11 mouse cellular contexts compared by ENCODE assay signal in genomic region chr11:51946144-51946543, GRCm38 (mm10). TPM values are rescaled to one million over a fixed set of nuclear protein-coding genes. Genes with fewer than 3 reads are reported as not detected.
DNase-seq lines count a peak whose midpoint lies in the region; TF ChIP-seq lines count a peak whose summit lies in the region.
"Had no signal": no experiment of that assay in that cellular context is flagged by ENCODE, and none has a peak within 500 bp of the region (broad histone marks: within the 10 kb centered on the region; RNA-seq: fewer than 3 reads in every experiment).

No protein-coding gene starts in this region.

- H3K4me3 ChIP-seq in gastrocnemius, adult 2 months = no peak overlapping the region
- H3K4me3 ChIP-seq: limb, embryonic 13.5 days; midbrain, embryonic 13.5 days had no signal

- TF ChIP-seq CTCF in gastrocnemius, adult 2 months (IDR thresholded peaks at IDR 0.05) = no peak

- peak overlapping the region; percentile 89 for H3K27ac ChIP-seq in gastrocnemius, adult 2 months
- H3K27ac ChIP-seq: limb, embryonic 13.5 days; midbrain, embryonic 13.5 days had no signal

- DNase-seq in gastrocnemius, adult 2 months = peak; percentile 32
- DNase-seq in gastrocnemius, postnatal 14 days = no peak
- peak; percentile 28 for DNase-seq in layer of hippocampus, adult 11-12 months (ENCODE audit: low spot score)
- no peak for DNase-seq in layer of hippocampus, postnatal 36 days
- peak; percentile 51 for DNase-seq in thymus, postnatal 14 days
- no peak for DNase-seq in thymus, postnatal 10 days (ENCODE audit: low spot score in 2 of 2)
- no peak for DNase-seq in urinary bladder, adult 18-20 months (ENCODE audit: low spot score in 2 of 2)
- DNase-seq: embryo, embryonic 11 days; kidney, adult 9 months had no signal

- intact Hi-C loops in gastrocnemius, adult 2 months (cut with DNase I) = no loop called here
- intact Hi-C loops in gastrocnemius, postnatal 14 days (cut with DNase I; ENCODE audit: low total_unique reads) = no loop called here

RNA-seq across cellular contexts. Expression of gene Cdkn2aipnl, which starts 21.3 kb away (rescaled TPM):
- total RNA-seq in gastrocnemius, adult 2 months (2021) = 10 to 100 TPM; 16.9 to 30.0 TPM
- total RNA-seq in gastrocnemius, postnatal 14 days (2021) = 10 to 100 TPM; 14.8 to 16.2 TPM
- total RNA-seq in layer of hippocampus, postnatal 36 days (2021) = 10 to 100 TPM; 32.7 to 33.4 TPM

RNA-seq across cellular contexts. Expression of gene Ube2b, which starts 54.4 kb away (rescaled TPM):
- 100 to 1,000 TPM; 519 to 559 TPM for total RNA-seq in gastrocnemius, adult 2 months (2021)
- total RNA-seq in gastrocnemius, postnatal 14 days (2021) = 100 to 1,000 TPM; 248 to 274 TPM
- 100 to 1,000 TPM; 205 to 208 TPM for total RNA-seq in layer of hippocampus, postnatal 36 days (2021)

RNA-seq across cellular contexts. Expression of gene Cdkl3, which starts 57.9 kb away (rescaled TPM):
- total RNA-seq in gastrocnemius, adult 2 months (2021) = 1 to 10 TPM; 1.5 to 3.2 TPM
- 1 to 10 TPM; 2.8 to 4.2 TPM for total RNA-seq in gastrocnemius, postnatal 14 days (2021)
- total RNA-seq in layer of hippocampus, postnatal 36 days (2021) = 10 to 100 TPM; 15.0 to 19.8 TPM

Comparison
In these comparisons a context has a peak if more than half of its experiments do, and no peak if none do; other contexts are left out.
1. DNase-seq: peak in gastrocnemius, adult 2 months (single experiment), layer of hippocampus, adult 11-12 months (single experiment) and thymus, postnatal 14 days (single experiment); none in gastrocnemius, postnatal 14 days (single experiment), layer of hippocampus, postnatal 36 days (0 of 2), thymus, postnatal 10 days (0 of 2) and urinary bladder, adult 18-20 months (0 of 2).